Mouse (Mus musculus) bone marrow, adult 2 months (tissue): Measurements from ENCODE around the gene Nfkbie. TPM values are rescaled to one million over a fixed set of nuclear protein-coding genes. Genes with fewer than 3 reads are reported as not detected.

ENCODE experiments used
- H3K27ac ChIP-seq: fragments of 200-500 bp; 2 replicates; pipeline ENCODE4 v1.5.1; 2012; ENCODE audit warnings: low read depth, mild to moderate bottlenecking, control low read depth, inconsistent platforms, low read length; ENCODE audit not compliant: control insufficient read depth, poor library complexity, insufficient read depth
- H3K4me1 ChIP-seq: fragments of 200-500 bp; 2 replicates; pipeline ENCODE4 v1.6.1; 2011; ENCODE audit warnings: low read length; ENCODE audit not compliant: control insufficient read depth, insufficient read depth
- H3K4me3 ChIP-seq: fragments of 200-500 bp; replicated peaks from 2 replicates; pipeline ENCODE3; 2011; ENCODE audit warnings: mild to moderate bottlenecking, low read depth, low read length, control low read depth; ENCODE audit not compliant: control insufficient read depth
- CTCF ChIP-seq: fragments of 200-500 bp; IDR thresholded peaks from 2 replicates; pipeline ENCODE4 v1.5.1; 2011; ENCODE audit warnings: low read length, control low read depth; ENCODE audit not compliant: control insufficient read depth, insufficient read depth
- POLR2A ChIP-seq: fragments of 200-500 bp; IDR thresholded peaks from 2 replicates; pipeline ENCODE4 v1.6.1; 2011; ENCODE audit warnings: low read depth, mild to moderate bottlenecking, control low read depth, low read length, borderline replicate concordance; ENCODE audit not compliant: control insufficient read depth
- WGBS: fragments of 180-500 bp; shearing (Covaris S2); methylation state at CpG from one replicate; pipeline ENCODE4 v1.1.7; 2018; 5-methylcytosine and 5-hydroxymethylcytosine counted together
- polyA plus RNA-seq: library from polyadenylated mRNA; stranded (reverse); fragments of >200 nt; gene quantifications from 2 replicates; pipeline ENCODE4 v1.2.4, GENCODE M21; 2011; ENCODE audit warnings: low replicate concordance; ENCODE audit not compliant: missing spikeins, insufficient read depth, insufficient read length

Gene Nfkbie
- polyA plus RNA-seq, 1 experiment = 14.8 TPM

- peaks cover 9% of the 10 kb centered on the region for H3K4me1 ChIP-seq
- 56% methylated on average over 5 of the region's 5 CpGs for WGBS
- H3K27ac ChIP-seq = no peak overlapping the region
- TF ChIP-seq CTCF = no peak
- TF ChIP-seq POLR2A = no peak
- no peak overlapping the region for H3K4me3 ChIP-seq
Observed at GRCm38 (mm10) chr17:45578242-45578641, 22.7 kb downstream of the Nfkbie start.

DNA sequence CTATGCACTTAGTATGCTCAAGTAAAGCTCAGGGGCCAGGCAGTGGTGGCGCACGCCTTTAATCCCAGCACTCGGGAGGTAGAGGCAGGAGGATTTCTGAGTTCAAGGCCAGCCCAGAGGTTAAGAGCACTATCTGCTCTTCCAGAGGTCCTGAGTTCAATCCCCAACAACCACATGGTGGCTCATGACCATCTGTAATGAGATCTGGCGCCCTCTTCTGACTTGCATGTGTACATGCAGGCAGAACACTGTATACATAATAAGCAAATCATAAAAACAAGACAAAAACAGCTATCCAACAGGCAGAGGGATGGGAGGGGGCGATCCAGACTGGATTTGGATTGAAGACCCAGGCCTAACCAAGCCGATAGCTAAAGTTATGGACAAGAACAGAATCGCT lies 23.3 kb downstream of the Nfkbie start:
- Histone ChIP-seq H3K4me3 (no peak overlapping the region), H3K27ac (no peak overlapping the region), H3K4me1 (peaks cover 12% of the 10 kb centered on the region)
- WGBS = 68% methylated on average over 7 of the region's 7 CpGs
- TF ChIP-seq CTCF = peak; percentile 17; the same call in 1 of the 2 replicates
- TF ChIP-seq POLR2A = no peak

DNA sequence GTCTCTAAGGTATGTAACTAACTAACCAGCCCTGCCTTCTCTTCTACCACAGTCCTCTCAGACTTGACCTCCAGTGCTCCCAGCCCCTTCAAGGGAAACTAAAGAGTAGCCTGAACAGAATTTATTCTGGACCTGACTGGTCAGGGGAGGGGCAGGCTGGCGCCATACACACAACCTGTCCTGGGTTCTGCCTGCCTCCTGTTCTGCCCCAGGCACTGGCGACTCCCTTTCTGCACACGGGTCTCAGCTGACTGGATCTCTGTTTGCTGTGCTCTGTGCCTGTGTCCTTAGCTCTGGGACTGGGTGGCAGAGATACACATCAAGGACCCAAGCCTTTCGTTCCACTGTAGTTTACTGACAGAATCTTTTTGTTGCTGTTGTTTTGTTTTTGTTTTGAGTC lies 24.1 kb downstream of the Nfkbie start:
- TF ChIP-seq POLR2A = no peak
- no peak for TF ChIP-seq CTCF
- 85% methylated on average over 4 of the region's 4 CpGs for WGBS
- no peak overlapping the region for H3K27ac ChIP-seq
- no peak overlapping the region for H3K4me3 ChIP-seq
- peaks cover 14% of the 10 kb centered on the region for H3K4me1 ChIP-seq

DNA sequence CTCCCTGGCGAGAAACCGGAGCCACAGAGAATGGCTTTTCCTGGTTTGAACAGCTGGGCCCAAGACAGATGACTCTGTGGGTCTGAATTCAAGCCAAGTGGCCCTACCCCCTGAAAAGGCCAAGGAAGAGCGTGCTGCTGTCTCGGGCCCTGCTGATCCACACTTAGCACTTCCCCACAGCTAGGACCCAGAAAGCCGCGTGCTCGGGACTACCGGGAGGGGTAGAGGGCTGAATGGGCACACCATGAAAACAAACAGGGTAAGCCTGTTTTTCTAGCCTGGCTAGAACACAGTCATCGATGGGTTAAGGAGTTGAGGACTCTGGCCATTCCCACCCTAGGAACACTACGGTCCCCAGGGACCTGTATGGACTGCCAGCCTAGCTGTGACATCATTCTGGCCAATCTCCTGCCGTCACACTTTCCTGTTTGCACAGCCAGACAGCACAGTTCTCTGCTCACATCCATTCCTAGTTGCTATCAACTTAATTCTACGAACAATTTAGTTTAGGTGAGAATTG lies 25.5 kb downstream of the Nfkbie start:
- TF ChIP-seq POLR2A (no peak), CTCF (no peak)
- Histone ChIP-seq H3K4me1 (peaks cover 18% of the 10 kb centered on the region), H3K27ac (peak overlapping the region; percentile 50), H3K4me3 (no peak overlapping the region)
- 41% methylated on average over 12 of the region's 12 CpGs for WGBS

DNA sequence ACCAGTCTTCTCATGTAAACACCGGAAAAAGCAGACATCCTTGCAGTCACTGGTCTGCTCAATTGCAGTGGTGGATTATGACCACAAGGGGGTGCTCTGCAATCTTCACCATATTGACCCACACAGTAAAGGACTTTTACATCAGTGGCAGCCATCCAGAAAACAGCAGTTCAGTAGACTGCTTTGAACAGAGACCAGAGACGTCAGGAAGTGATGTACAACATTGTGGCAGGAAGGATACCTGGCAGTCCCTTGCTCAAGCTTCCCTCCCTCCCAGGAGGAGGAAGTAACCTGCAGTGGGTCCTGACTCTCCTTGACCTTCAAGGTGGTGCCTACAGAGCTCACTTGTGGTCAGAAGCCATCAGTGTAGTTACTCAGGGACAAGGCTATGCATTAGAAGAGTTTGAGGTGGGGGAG lies 26.1 kb downstream of the Nfkbie start:
- Histone ChIP-seq H3K4me1 (peaks cover 18% of the 10 kb centered on the region), H3K27ac (peak overlapping the region; percentile 18; the same call in 1 of the 2 replicates), H3K4me3 (no peak overlapping the region)
- TF ChIP-seq CTCF (peak; percentile 51; the same call in 1 of the 2 replicates), POLR2A (no peak)
- 5% methylated on average over 2 of the region's 2 CpGs for WGBS

GRCm38 (mm10) chr17:45582188-45582587 lies 26.7 kb downstream of the Nfkbie start:
- TF ChIP-seq CTCF (no peak), POLR2A (no peak)
- peaks cover 18% of the 10 kb centered on the region for H3K4me1 ChIP-seq
- H3K27ac ChIP-seq = peak overlapping the region; percentile 42
- WGBS = 56% methylated on average over 6 of the region's 6 CpGs
- H3K4me3 ChIP-seq = no peak overlapping the region

DNA sequence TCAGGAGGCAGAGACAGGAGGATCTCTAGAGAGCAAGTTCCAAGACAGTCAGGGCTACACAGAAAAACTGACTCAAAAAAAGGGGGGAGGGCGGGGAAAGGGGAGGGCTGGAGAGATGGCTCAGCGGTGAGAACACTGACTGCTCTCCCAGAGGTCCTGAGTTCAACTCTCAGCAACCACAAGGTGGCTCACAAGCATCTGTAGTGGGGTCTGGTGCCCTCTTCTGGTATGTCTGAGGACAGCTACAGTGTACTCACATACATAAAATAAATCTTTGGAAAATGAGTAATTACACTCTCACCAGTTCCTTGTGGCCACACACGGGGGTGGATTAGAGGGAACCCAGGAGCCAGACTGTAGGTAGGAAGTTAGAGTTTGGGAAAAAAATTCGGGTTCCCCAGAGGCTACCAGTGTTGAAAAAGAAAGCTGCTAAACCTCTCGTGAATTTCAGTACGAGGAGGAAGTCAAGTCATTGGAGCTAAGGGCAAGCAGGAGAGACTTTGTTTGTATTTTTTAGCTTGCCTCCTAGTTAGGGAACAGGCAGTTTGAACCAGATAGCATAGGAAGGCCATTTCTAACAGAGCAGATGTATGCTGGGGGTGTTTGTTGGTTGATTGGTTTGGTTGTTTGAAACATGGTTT lies 27.3 kb downstream of the Nfkbie start:
- WGBS = 17% methylated on average over 6 of the region's 6 CpGs
- Histone ChIP-seq H3K4me3 (peak overlapping the region; percentile 29), H3K27ac (peak overlapping the region; percentile 54; the same call in 1 of the 2 replicates), H3K4me1 (peaks cover 18% of the 10 kb centered on the region)
- TF ChIP-seq CTCF (peak; percentile 68), POLR2A (no peak)

- peak overlapping the region; percentile 46 for H3K4me3 ChIP-seq
- WGBS = 30% methylated on average over 12 of the region's 12 CpGs
- H3K4me1 ChIP-seq = peaks cover 18% of the 10 kb centered on the region
- peak overlapping the region; percentile 83 for H3K27ac ChIP-seq
- no peak for TF ChIP-seq POLR2A
- no peak; the same call in 1 of the 2 replicates for TF ChIP-seq CTCF
Observed at GRCm38 (mm10) chr17:45584096-45584896, 28.8 kb downstream of the Nfkbie start.
